Mouse (Mus musculus) liver, embryonic 16.5 days (tissue): Measurements from ENCODE around the gene Il17re. TPM values are rescaled to one million over a fixed set of nuclear protein-coding genes. Genes with fewer than 3 reads are reported as not detected.

Source experiments
- ATAC-seq: fragments of 200-750 bp; cut with Nextera tagmentation; 2 replicates; pipeline ENCODE4 v1.8.0; 2017; ENCODE audit warnings: low read depth, mild to moderate bottlenecking, moderate number of reproducible peaks, moderate library complexity
- H3K27ac ChIP-seq: fragments of 300-500 bp; sonication (generic); 2 replicates; pipeline ENCODE4 v1.5.1; 2014; ENCODE audit warnings: mild to moderate bottlenecking, low read length
- H3K27me3 ChIP-seq: fragments of 300-500 bp; sonication (generic); 2 replicates; pipeline ENCODE4 v1.6.1; 2014; ENCODE audit warnings: low read depth, low read length, mixed read lengths; ENCODE audit not compliant: control insufficient read depth, insufficient read depth
- H3K36me3 ChIP-seq: fragments of 300-500 bp; sonication (generic); 2 replicates; pipeline ENCODE4 v1.6.1; 2014; ENCODE audit warnings: mild to moderate bottlenecking; ENCODE audit not compliant: control insufficient read depth, insufficient read depth
- H3K4me1 ChIP-seq: fragments of 300-500 bp; sonication (generic); 2 replicates; pipeline ENCODE4 v1.6.1; 2014; ENCODE audit warnings: low read depth, low read length, mixed read lengths; ENCODE audit not compliant: control insufficient read depth
- H3K4me2 ChIP-seq: fragments of 300-500 bp; sonication (generic); 2 replicates; pipeline ENCODE4 v1.6.1; 2014; ENCODE audit warnings: low read depth, low read length, mixed read lengths
- H3K4me3 ChIP-seq: fragments of 300-500 bp; sonication (generic); 2 replicates; pipeline ENCODE4 v1.5.1; 2014; ENCODE audit warnings: low read depth, mild to moderate bottlenecking, low read length
- H3K9ac ChIP-seq: fragments of 300-500 bp; sonication (generic); 2 replicates; pipeline ENCODE4 v1.6.1; 2014; ENCODE audit warnings: low read depth, low read length
- H3K9me3 ChIP-seq: fragments of 300-500 bp; sonication (generic); replicated peaks from 2 replicates; pipeline ENCODE4 v1.6.1; 2016; ENCODE audit warnings: low read length; ENCODE audit not compliant: control insufficient read depth
- WGBS: fragments of 180-500 bp; shearing (Covaris S2); extraction: QIAGEN DNeasy Blood & Tissue Kit; methylation state at CpG from one replicate; pipeline ENCODE4 v1.1.7; 2014; ENCODE audit not compliant: insufficient replicate concordance; 5-methylcytosine and 5-hydroxymethylcytosine counted together
- polyA plus RNA-seq: library from polyadenylated mRNA; unstranded; fragments of >200 nt; fragmentation: Nextera tagmentation; extraction: Ambion mirVana; gene quantifications from 2 replicates; pipeline ENCODE4 v1.2.1, GENCODE M21; 2015

The Il17re gene
- polyA plus RNA-seq, 1 experiment from 2014 or later = 0.33 TPM

DNA sequence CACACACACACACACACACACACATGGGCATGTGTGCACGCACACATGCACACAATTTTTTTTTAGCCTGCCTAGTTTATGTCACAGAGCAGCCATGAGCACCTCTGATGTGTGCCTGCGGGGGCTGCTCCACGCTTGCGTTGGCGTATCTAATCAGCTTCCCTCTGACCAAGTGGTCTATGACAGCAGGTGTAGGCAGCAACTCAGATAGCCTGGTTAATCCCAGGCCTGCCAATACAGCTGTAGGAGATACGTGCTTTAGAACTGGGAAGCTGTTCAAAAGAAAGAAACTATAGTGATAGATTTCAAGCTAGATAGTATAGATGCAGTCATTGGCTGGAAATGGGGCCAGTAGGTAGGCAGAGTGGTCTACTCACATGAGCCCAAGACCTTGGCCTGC, 15.4 kb downstream of the Il17re start:
- H3K4me2 ChIP-seq = no peak overlapping the region
- 56% methylated on average over 6 of the region's 6 CpGs for WGBS

DNA sequence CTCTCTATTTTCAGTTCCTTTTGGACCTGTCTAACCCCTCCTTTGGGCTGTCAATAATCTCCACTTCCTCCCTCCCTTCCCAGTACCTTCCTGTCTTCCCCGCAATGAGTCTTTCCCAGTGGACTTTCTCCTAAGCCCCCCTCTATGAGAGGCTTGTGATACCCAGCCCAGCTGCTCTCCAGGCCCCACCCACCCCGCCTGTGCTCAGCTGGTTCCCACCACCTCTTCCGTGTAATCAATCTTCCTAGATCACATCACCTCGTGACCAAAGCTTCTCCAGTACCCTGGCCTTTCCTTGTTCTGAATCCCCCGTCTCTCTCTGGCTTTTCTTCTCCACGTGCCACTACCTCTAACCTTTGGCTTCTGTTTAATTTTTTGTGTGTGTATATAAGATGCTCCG, 19.1 kb downstream of the Il17re start:
- WGBS = 35% methylated on average over 7 of the region's 7 CpGs
- Histone ChIP-seq H3K4me1 (peaks cover 3% of the 10 kb centered on the region), H3K4me2 (no peak overlapping the region), H3K27me3 (peaks cover under 1% of the 10 kb centered on the region; the same call in 1 of the 2 replicates), H3K27ac (no peak overlapping the region), H3K9ac (no peak overlapping the region), H3K4me3 (no peak overlapping the region), H3K9me3 (no peaks in the 10 kb centered on the region), H3K36me3 (no peaks in the 10 kb centered on the region)
- no peak for ATAC-seq

More for the DNA sequence above, 15.4 kb downstream of the Il17re start:
- no peak overlapping the region for H3K9ac ChIP-seq
- no peak overlapping the region for H3K4me3 ChIP-seq
- H3K9me3 ChIP-seq = no peaks in the 10 kb centered on the region
- H3K27ac ChIP-seq = no peak overlapping the region
- ATAC-seq = no peak
- no peaks in the 10 kb centered on the region for H3K36me3 ChIP-seq
- peaks cover 20% of the 10 kb centered on the region for H3K27me3 ChIP-seq
- peaks cover 8% of the 10 kb centered on the region for H3K4me1 ChIP-seq

DNA sequence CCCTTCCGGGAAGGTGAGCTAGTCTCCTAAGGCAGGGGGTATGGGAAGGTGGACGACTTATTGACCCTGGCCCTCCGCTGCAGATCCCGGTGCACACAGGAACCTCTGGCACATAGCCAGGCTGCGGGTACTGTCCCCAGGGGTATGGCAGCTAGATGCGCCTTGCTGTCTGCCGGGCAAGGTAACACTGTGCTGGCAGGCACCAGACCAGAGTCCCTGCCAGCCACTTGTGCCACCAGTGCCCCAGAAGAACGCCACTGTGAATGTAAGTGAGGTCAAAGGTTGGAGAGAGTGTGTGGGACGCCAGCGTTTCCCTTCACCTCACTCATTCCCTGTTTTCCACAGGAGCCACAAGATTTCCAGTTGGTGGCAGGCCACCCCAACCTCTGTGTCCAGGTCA, 20.6 kb downstream of the Il17re start:
- Histone ChIP-seq H3K4me3 (no peak overlapping the region), H3K27ac (no peak overlapping the region), H3K4me2 (no peak overlapping the region), H3K9me3 (no peaks in the 10 kb centered on the region), H3K36me3 (no peaks in the 10 kb centered on the region), H3K9ac (no peak overlapping the region), H3K4me1 (peaks cover 13% of the 10 kb centered on the region), H3K27me3 (peaks cover 2% of the 10 kb centered on the region; the same call in 1 of the 2 replicates)
- no peak for ATAC-seq
- 67% methylated on average over 10 of the region's 10 CpGs for WGBS

DNA sequence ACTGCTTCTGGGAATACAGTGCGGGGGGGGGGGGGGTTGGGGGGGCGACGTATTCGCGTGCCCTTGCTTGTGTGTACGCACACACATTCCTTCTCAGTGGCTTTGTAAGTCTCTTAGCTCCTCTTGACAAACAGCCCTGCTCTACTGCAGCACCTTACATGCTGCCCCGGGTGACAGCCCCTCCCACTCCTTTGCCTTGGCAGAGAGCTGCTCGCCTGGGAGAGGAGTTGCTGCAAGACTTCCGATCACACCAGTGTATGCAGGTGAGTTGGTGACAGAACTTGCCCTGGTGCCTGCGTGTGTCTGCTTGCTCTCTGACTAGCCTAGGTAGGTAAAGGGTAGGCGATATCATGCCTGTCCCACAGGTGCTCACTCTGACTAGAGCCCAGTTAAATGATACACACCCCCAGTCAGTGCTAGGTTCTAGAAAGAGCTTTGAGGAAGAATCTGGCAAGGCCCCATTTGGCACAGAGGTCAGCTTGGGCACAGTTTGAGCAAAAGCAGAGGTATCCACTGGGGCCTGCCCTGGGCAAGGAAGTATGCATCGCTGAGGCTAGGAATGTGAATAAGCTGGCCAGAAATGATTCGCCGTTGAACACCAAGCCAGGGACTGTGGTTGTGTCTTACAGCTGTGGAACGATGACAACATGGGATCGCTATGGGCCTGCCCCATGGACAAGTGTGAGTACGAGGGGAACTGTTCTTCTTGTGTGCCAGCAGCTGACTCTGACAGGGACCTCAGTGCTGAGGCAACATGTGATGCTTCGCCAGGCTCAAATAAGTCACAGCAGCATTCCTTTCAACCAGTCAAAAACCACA, 22.5 kb downstream of the Il17re start:
- H3K27ac ChIP-seq = no peak overlapping the region
- peaks cover 2% of the 10 kb centered on the region; the same call in 1 of the 2 replicates for H3K27me3 ChIP-seq
- WGBS = 60% methylated on average over 18 of the region's 18 CpGs
- H3K9ac ChIP-seq = no peak overlapping the region
- no peak overlapping the region for H3K4me3 ChIP-seq
- H3K4me1 ChIP-seq = peaks cover 16% of the 10 kb centered on the region
- no peak for ATAC-seq
- no peaks in the 10 kb centered on the region for H3K9me3 ChIP-seq
- H3K36me3 ChIP-seq = no peaks in the 10 kb centered on the region
- no peak overlapping the region for H3K4me2 ChIP-seq

DNA sequence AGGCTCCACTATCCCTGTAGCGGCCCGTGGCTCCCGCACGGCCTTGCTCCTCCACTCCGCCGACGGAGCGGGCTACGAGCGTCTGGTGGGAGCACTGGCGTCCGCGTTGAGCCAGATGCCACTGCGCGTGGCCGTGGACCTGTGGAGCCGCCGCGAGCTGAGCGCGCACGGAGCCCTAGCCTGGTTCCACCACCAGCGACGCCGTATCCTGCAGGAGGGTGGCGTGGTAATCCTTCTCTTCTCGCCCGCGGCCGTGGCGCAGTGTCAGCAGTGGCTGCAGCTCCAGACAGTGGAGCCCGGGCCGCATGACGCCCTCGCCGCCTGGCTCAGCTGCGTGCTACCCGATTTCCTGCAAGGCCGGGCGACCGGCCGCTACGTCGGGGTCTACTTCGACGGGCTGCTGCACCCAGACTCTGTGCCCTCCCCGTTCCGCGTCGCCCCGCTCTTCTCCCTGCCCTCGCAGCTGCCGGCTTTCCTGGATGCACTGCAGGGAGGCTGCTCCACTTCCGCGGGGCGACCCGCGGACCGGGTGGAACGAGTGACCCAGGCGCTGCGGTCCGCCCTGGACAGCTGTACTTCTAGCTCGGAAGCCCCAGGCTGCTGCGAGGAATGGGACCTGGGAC, 24.3 kb downstream of the Il17re start:
- Histone ChIP-seq H3K4me1 (peaks cover 26% of the 10 kb centered on the region), H3K27ac (peak overlapping the region; percentile 47; the same call in 1 of the 2 replicates), H3K9me3 (no peaks in the 10 kb centered on the region), H3K4me2 (peak overlapping the region; percentile 98), H3K27me3 (peaks cover 2% of the 10 kb centered on the region; the same call in 1 of the 2 replicates), H3K36me3 (no peaks in the 10 kb centered on the region), H3K4me3 (peak overlapping the region; percentile 74), H3K9ac (peak overlapping the region; percentile 55)
- 2% methylated on average over 65 of the region's 65 CpGs for WGBS
- peak; percentile 35 for ATAC-seq

DNA sequence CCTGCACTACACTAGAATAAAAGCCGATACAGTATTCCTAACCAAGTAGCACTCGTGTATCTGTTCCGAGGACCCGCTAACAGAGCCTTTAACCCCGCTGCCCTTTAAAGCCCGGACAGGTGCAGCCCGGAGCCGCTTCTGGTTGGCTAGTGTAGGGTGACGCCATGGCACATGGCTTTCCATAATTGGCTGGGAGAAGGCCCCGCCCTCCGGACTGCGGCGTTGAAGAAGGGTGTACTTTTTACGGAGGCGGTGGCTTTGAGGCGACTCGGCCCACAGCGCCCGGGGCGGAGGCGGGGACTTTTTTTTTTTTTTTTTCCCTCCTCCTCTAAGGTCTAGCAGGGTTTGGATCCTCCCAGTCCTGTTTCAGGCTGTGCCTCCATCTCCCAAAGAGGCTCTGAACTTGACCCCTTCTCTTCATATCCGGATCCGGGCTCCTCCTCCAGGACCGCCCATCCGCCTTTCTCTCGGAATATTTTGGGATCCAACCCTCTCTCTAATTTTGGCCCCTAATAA, 24.9 kb downstream of the Il17re start, which contains the start of gene Creld1:
TSS of gene Creld1 (plus strand) at position 198 of the 516 bp plus-strand sequence.
- no peaks in the 10 kb centered on the region for H3K36me3 ChIP-seq
- peak within 1 kb of the TSS; percentile 74 for H3K4me3 ChIP-seq
- peak within 1 kb of the TSS; percentile 71 for H3K9ac ChIP-seq
- peak; percentile 97 for ATAC-seq
- peak within 1 kb of the TSS; percentile 53 for H3K27ac ChIP-seq
- H3K4me2 ChIP-seq = peak within 1 kb of the TSS; percentile 98
- WGBS = under 1% methylated on average over 26 of the region's 26 CpGs
- no peaks in the 10 kb centered on the region for H3K9me3 ChIP-seq
- peaks cover 28% of the 10 kb centered on the region for H3K4me1 ChIP-seq
- peaks cover 2% of the 10 kb centered on the region; the same call in 1 of the 2 replicates for H3K27me3 ChIP-seq

DNA sequence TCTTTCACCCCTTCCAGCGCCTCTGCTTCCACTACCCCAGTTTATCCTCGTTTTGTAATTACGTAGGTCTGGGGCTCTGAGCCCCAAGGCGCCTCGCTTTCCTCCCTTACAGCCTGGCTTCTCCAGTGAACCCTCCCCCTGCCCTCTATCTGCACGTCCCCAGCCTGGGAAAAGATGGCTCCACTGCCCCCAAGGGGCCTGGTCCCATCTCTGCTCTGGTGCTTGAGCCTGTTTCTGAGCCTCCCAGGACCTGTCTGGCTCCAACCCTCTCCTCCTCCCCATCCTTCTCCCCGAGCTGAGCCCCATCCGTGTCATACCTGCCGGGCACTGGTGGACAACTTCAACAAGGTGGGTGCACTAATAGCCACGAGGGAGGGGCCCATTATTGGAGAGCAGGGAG, 25.4 kb downstream of the Il17re start:
- Histone ChIP-seq H3K27me3 (peaks cover 2% of the 10 kb centered on the region; the same call in 1 of the 2 replicates), H3K9me3 (no peaks in the 10 kb centered on the region), H3K36me3 (no peaks in the 10 kb centered on the region), H3K4me3 (peak overlapping the region; percentile 74), H3K4me1 (peaks cover 28% of the 10 kb centered on the region), H3K9ac (peak overlapping the region; percentile 71), H3K4me2 (peak overlapping the region; percentile 98), H3K27ac (peak overlapping the region; percentile 53)
- WGBS = 13% methylated on average over 10 of the region's 10 CpGs
- ATAC-seq = no peak

DNA sequence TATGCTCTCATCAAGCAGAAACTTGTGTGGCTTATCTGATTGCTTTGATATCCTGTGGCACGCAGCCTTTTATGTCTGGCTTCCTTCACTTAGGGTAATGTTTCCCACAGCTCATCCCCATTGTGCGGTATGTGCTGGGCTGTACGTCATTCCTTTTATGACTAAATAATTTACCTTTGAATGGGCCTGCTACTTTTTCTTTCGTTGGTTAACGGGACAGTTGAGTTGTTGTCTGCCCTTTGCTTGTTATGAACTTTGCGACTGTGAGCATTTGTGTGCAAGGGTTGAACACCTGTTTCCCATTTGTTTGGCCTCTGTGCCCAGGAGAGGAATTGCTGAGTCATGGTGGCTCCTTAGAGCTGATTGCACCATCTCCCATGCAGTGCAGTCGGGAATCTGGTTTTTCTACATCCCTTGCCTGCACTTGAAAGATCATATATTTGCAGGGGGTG, 28.9 kb downstream of the Il17re start:
- no peak overlapping the region for H3K4me2 ChIP-seq
- H3K9ac ChIP-seq = no peak overlapping the region
- WGBS = 34% methylated on average over 7 of the region's 7 CpGs
- H3K4me3 ChIP-seq = no peak overlapping the region
- H3K9me3 ChIP-seq = no peaks in the 10 kb centered on the region
- peaks cover 2% of the 10 kb centered on the region; the same call in 1 of the 2 replicates for H3K27me3 ChIP-seq
- no peak for ATAC-seq
- H3K27ac ChIP-seq = peak overlapping the region; percentile 27; the same call in 1 of the 2 replicates
- H3K36me3 ChIP-seq = no peaks in the 10 kb centered on the region
- peaks cover 26% of the 10 kb centered on the region for H3K4me1 ChIP-seq
